Mouse (Mus musculus) heart, postnatal 0 days (tissue): ENCODE data around the gene Il2. TPM values are rescaled to one million over a fixed set of nuclear protein-coding genes. Genes with fewer than 3 reads are reported as not detected.

ENCODE experiments used
- ATAC-seq: fragments of 200-750 bp; cut with Nextera tagmentation; 2 replicates; pipeline ENCODE4 v1.8.0; 2017; ENCODE audit warnings: low read depth, moderate number of reproducible peaks, moderate library complexity; ENCODE audit not compliant: insufficient read depth
- DNase-seq: peaks from one replicate; pipeline ENCODE4 v3.0.0-alpha.2; 2016; ENCODE audit warnings: low spot score
- H3K27ac ChIP-seq: fragments of 300-500 bp; sonication (generic); 2 replicates; pipeline ENCODE4 v1.5.1; 2014; ENCODE audit warnings: low read depth, mild to moderate bottlenecking
- H3K27me3 ChIP-seq: fragments of 300-500 bp; sonication (generic); 2 replicates; pipeline ENCODE4 v1.6.1; 2014; ENCODE audit warnings: low read length, mixed read lengths; ENCODE audit not compliant: control insufficient read depth, insufficient read depth
- H3K36me3 ChIP-seq: fragments of 300-500 bp; sonication (generic); replicated peaks from 2 replicates; pipeline ENCODE4 v1.6.1; 2014; ENCODE audit warnings: low read length, mixed read lengths; ENCODE audit not compliant: control insufficient read depth, insufficient read depth
- H3K4me1 ChIP-seq: fragments of 300-500 bp; sonication (generic); 2 replicates; pipeline ENCODE4 v1.6.1; 2014; ENCODE audit warnings: antibody characterized with exemption; ENCODE audit not compliant: control insufficient read depth, insufficient read depth
- H3K4me2 ChIP-seq: fragments of 300-500 bp; sonication (generic); 2 replicates; pipeline ENCODE4 v1.6.1; 2014; ENCODE audit warnings: low read depth, mild to moderate bottlenecking, low read length, moderate library complexity
- H3K4me3 ChIP-seq: fragments of 300-500 bp; sonication (generic); 2 replicates; pipeline ENCODE4 v1.5.1; 2014; ENCODE audit warnings: low read depth, low read length
- H3K9ac ChIP-seq: fragments of 300-500 bp; sonication (generic); replicated peaks from 2 replicates; pipeline ENCODE4 v1.6.1; 2014; ENCODE audit warnings: low read depth, low read length, mixed read lengths
- H3K9me3 ChIP-seq: fragments of 300-500 bp; sonication (generic); replicated peaks from 2 replicates; pipeline ENCODE4 v1.6.1; 2016; ENCODE audit warnings: low read length; ENCODE audit not compliant: control insufficient read depth
- CTCF ChIP-seq: IDR thresholded peaks from 2 replicates; pipeline ENCODE4 v1.5.1; 2016; ENCODE audit warnings: antibody characterized with exemption, control low read depth, low read depth
- EP300 ChIP-seq: IDR thresholded peaks from 2 replicates; pipeline ENCODE4 v1.6.1; 2016; ENCODE audit warnings: antibody characterized with exemption, low read depth
- WGBS: fragments of 180-500 bp; shearing (Covaris S2); extraction: QIAGEN DNeasy Blood & Tissue Kit; methylation state at CpG from one replicate; pipeline ENCODE4 v1.1.7; 2014; 5-methylcytosine and 5-hydroxymethylcytosine counted together
- polyA plus RNA-seq: library from polyadenylated mRNA; unstranded; fragments of >200 nt; fragmentation: Nextera tagmentation; extraction: Ambion mirVana; gene quantifications from 2 replicates; pipeline ENCODE4 v1.2.1, GENCODE M21; 2015
- total RNA-seq: library from RNA; depleted of rRNA; stranded (reverse); fragments of >200 nt; gene quantifications from 2 replicates; pipeline ENCODE4 v1.2.3, GENCODE M21; 2014; ENCODE audit warnings: low replicate concordance; rRNA removed

Il2 gene
- total RNA-seq (not detected in 2 replicates), polyA plus RNA-seq (0.42 and 0.54 TPM in 2 replicates)

GRCm38 (mm10) chr3:37125655-37126054 is at the start of gene Il2:
Gene Il2 (minus strand): TSS chr3:37125959.
- H3K4me3 ChIP-seq, result no peak within 1 kb of the TSS
- H3K9me3 ChIP-seq, result no peaks in the 10 kb centered on the region
- DNase-seq, result no peak
- no peak within 1 kb of the TSS for H3K9ac ChIP-seq
- WGBS, result 41% methylated on average over 4 of the region's 4 CpGs
- H3K36me3 ChIP-seq, result no peaks in the 10 kb centered on the region
- H3K4me1 ChIP-seq, result no peaks in the 10 kb centered on the region
- no peak for TF ChIP-seq CTCF
- TF ChIP-seq EP300, result no peak
- H3K27ac ChIP-seq, result no peak within 1 kb of the TSS
- no peak within 1 kb of the TSS for H3K4me2 ChIP-seq
- H3K27me3 ChIP-seq, result no peaks in the 10 kb centered on the region
- ATAC-seq, result no peak

- H3K4me3 ChIP-seq, result no peak overlapping the region
- TF ChIP-seq CTCF (no peak), EP300 (no peak)
- no peaks in the 10 kb centered on the region for H3K27me3 ChIP-seq
- H3K9me3 ChIP-seq, result no peaks in the 10 kb centered on the region
- 59% methylated on average over 10 of the region's 10 CpGs for WGBS
- DNase-seq (no peak), ATAC-seq (no peak)
- H3K27ac ChIP-seq, result no peak overlapping the region
- no peaks in the 10 kb centered on the region for H3K4me1 ChIP-seq
- no peaks in the 10 kb centered on the region for H3K36me3 ChIP-seq
- no peak overlapping the region for H3K9ac ChIP-seq
- no peak overlapping the region for H3K4me2 ChIP-seq
These were observed 49.2 kb upstream of the Il2 start for GRCm38 (mm10) chr3:37174711-37175572.

- Histone ChIP-seq H3K4me1 (no peaks in the 10 kb centered on the region), H3K36me3 (no peaks in the 10 kb centered on the region), H3K4me2 (no peak overlapping the region), H3K27me3 (no peaks in the 10 kb centered on the region), H3K4me3 (no peak overlapping the region), H3K9ac (no peak overlapping the region), H3K27ac (no peak overlapping the region), H3K9me3 (no peaks in the 10 kb centered on the region)
- WGBS, result 77% methylated on average over 8 of the region's 8 CpGs
- no peak for DNase-seq
- ATAC-seq, result no peak
- TF ChIP-seq CTCF, result no peak
- no peak for TF ChIP-seq EP300
These were observed 47.5 kb upstream of the Il2 start for GRCm38 (mm10) chr3:37173285-37173684.

GRCm38 (mm10) chr3:37169283-37169682 is 43.5 kb upstream of the Il2 start:
- 83% methylated on average over 2 of the region's 2 CpGs for WGBS
- no peak for DNase-seq
- Histone ChIP-seq H3K4me3 (no peak overlapping the region), H3K4me1 (no peaks in the 10 kb centered on the region), H3K9ac (no peak overlapping the region), H3K36me3 (no peaks in the 10 kb centered on the region), H3K9me3 (no peaks in the 10 kb centered on the region), H3K27me3 (no peaks in the 10 kb centered on the region), H3K27ac (no peak overlapping the region), H3K4me2 (no peak overlapping the region)
- no peak for ATAC-seq
- TF ChIP-seq CTCF, result no peak
- TF ChIP-seq EP300, result no peak

GRCm38 (mm10) chr3:37161096-37161495 is 35.3 kb upstream of the Il2 start:
- H3K27me3 ChIP-seq, result no peaks in the 10 kb centered on the region
- H3K4me2 ChIP-seq, result no peak overlapping the region
- H3K27ac ChIP-seq, result no peak overlapping the region
- H3K9ac ChIP-seq, result no peak overlapping the region
- ATAC-seq (no peak), DNase-seq (no peak)
- no peak overlapping the region for H3K4me3 ChIP-seq
- no peaks in the 10 kb centered on the region for H3K9me3 ChIP-seq
- 83% methylated on average over 4 of the region's 4 CpGs for WGBS
- H3K36me3 ChIP-seq, result no peaks in the 10 kb centered on the region
- TF ChIP-seq CTCF (no peak), EP300 (no peak)
- no peaks in the 10 kb centered on the region for H3K4me1 ChIP-seq
